Mouse (Mus musculus): ENCODE measurements at regions not wholly inside any gene's neighbourhood (a gene's known extent, or its start where the extent isn't known, plus 50 kb on each side); places are given as distances from the start of the nearest gene placed in this dataset.

GRCm38 (mm10) chr7:77988177-77988576, 749.6 kb downstream of the Ntrk3 start:
- peak; percentile 72 to 81 for DNase-seq (ENCODE audit: low spot score in 2 of 2)

GRCm38 (mm10) chr7:77966658-77967057, 771.2 kb downstream of the Ntrk3 start:
- no peak for DNase-seq (ENCODE audit: low spot score in 2 of 2)

DNA sequence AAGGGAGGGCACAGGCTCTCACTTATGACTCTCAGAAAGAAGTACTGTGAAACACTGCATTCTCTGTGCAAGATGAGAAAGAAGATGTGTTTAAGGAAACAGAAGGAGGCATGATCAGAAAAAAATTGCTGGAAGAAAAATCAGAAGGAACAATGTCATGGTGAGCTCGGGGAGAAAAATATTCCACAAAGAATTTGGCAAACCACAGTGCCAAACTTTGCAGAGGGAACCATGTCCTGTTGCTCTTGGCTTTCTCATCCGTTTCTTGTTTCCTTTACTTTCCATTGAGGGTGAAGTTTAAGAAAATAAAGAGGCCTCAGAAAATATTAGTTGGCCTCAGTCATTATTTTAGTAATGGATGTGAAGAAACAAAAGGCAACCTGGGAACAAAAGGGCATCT, 804.4 kb downstream of the Ntrk3 start:
- DNase-seq (ENCODE audit: low spot score in 2 of 2): no peak

DNA sequence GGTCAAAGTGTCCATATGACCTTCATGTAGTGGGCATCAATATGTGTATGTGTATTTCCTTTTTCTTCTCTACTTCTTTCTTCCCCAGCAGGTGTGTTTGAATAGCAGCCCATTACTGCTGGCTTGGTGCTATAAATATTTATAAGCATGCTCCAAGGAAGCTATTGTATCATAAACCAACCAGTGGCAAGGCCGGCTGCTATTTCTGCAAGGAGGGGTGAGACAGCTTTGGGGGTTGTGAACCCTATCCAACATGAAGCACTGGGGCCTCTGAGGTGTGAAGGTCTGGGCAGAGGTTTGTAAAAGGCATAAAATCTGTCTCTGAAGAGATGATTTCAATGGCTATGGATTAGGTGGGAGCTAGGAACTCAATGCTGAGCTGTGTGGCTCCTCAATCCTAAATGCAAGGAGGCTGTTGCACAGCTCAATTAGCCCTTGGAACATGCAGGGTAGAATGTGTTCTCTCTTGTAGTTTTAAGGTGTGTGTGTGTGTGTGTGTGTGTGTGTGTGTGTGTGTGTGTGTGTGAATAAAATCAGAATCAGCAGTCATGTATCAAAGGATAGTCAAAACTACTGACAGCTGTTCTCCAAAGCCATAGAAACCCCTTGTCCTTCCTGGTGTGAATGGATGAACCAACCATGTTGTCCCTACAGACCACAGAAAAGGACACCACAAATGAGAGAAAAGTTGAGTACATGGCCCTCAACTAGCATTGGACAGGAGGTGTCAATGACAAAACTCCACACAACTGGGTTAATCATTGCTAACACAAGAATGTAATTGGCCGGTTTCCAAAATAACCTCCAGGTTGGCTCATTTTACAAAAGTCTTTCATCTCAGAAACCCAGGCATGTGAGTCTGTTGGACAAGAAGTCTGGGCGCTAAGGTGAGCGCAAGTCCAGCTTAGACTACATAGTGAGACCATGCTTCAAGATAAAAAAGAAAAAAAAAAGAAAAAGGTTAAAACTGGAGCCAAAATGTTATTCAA, 809.0 kb downstream of the Ntrk3 start:
- DNase-seq (ENCODE audit: low spot score in 2 of 2): no peak

DNA sequence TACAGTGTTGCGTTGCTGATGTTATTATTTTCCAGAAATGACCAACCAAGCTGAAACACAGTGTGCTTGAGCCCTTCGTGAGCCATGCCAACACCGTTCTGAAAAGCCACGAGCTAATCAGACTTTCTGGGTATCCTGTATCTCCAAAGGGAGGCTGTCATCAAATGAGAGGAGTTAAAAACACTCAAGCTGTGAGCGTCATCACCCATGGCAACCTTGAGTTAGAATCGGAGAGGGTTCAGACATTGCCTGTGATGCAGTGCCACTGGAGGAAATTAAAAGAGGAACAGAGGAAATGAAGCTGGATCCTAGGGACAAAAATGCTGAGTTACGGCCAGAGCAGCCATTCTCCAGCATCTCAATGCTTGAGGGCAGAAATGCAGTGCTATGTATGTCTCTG, 838.6 kb downstream of the Ntrk3 start:
- DNase-seq (ENCODE audit: low spot score in 2 of 2): no peak

DNA sequence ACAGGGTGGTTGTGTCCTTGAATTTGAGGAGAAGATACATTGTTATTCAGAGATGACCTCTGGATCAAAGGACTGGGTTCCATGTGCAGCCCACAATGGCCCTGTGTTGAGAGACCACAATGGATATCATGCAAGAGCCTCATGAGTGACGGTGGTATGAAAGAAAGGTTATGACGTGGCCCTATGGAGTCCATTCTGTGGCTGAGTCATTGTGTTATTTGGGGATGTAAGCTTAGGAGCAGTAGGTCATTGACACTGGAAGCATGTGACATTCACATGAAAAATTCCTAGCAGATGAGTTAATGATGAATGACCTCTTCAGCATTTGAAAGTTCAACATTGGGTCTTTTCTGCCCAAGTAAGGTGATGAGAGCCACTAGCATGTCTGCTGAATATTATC, 849.3 kb downstream of the Ntrk3 start:
- no peak for DNase-seq (ENCODE audit: low spot score in 2 of 2)

GRCm38 (mm10) chr7:77882605-77883354, 855.0 kb downstream of the Ntrk3 start:
- no peak for DNase-seq (ENCODE audit: low spot score in 2 of 2)

DNA sequence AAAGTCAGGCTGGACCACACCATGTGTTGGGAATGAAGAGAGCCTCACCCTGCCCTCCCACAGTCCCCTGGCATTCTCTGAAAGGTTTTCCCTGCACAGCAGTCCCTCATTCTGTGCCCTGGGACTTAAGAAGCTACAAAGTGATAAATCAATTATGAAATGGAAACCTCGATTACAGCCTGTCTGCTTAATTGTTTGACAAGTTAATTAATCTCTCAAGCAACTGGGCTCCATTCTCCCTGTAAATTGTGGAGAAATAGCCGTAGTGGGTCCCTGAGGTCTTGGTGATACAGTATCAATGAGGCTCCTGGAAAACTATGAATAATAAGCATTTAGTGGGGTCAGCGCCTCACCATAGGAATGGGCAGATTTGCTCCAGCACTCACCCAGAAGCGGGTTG, 870.3 kb downstream of the Ntrk3 start:
- DNase-seq (ENCODE audit: low spot score in 2 of 2): no peak

- DNase-seq (ENCODE audit: low spot score in 2 of 2): no peak
Observed at GRCm38 (mm10) chr7:77861841-77862240, 876.0 kb downstream of the Ntrk3 start.

GRCm38 (mm10) chr7:77858436-77858835, 879.4 kb downstream of the Ntrk3 start:
- DNase-seq (ENCODE audit: low spot score in 2 of 2): no peak

DNA sequence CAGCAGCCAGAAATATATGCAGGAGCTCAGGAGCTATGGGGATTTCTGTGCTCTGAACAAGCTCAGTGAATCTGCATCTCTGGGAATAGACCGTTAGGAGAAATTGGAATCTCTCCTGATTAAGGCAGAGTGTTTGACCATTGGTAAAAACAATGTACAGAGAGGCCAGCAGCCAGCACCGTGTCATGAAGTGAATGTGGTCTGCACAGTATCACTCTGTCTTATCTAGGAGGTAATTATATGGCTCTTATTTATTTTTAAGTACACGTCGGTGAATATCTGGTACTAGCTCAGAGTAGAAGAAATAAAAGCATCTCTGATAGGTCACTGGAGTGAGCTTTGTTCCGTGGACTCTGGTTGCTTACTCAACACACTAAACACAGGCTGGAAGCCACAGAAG, 879.8 kb downstream of the Ntrk3 start:
- DNase-seq (ENCODE audit: low spot score in 2 of 2): no peak

GRCm38 (mm10) chr7:77855653-77856239, 882.1 kb downstream of the Ntrk3 start:
- no peak for DNase-seq (ENCODE audit: low spot score in 2 of 2)

DNA sequence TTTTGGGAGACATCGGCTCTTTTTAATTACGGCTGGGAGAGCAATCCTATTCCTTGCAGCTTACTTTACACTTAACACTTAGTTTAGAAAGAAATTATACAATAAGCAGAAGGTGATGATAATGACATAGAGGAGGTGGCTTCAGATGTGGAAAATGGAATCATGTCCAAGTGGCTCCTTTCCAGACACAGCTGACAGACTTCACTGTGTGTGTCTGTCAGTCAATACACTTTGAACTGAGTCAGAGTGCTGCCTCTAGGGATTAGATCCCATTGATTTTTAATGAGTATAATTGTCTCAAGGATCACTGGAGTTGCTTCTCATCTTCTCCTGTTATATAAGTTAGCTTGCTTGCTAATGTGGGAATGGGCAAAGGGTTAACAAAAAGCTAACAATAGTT, 882.7 kb downstream of the Ntrk3 start:
- DNase-seq (ENCODE audit: low spot score in 2 of 2): no peak

- no peak for DNase-seq (ENCODE audit: low spot score in 2 of 2)
Observed at GRCm38 (mm10) chr7:77824261-77824959, 913.4 kb downstream of the Ntrk3 start.

DNA sequence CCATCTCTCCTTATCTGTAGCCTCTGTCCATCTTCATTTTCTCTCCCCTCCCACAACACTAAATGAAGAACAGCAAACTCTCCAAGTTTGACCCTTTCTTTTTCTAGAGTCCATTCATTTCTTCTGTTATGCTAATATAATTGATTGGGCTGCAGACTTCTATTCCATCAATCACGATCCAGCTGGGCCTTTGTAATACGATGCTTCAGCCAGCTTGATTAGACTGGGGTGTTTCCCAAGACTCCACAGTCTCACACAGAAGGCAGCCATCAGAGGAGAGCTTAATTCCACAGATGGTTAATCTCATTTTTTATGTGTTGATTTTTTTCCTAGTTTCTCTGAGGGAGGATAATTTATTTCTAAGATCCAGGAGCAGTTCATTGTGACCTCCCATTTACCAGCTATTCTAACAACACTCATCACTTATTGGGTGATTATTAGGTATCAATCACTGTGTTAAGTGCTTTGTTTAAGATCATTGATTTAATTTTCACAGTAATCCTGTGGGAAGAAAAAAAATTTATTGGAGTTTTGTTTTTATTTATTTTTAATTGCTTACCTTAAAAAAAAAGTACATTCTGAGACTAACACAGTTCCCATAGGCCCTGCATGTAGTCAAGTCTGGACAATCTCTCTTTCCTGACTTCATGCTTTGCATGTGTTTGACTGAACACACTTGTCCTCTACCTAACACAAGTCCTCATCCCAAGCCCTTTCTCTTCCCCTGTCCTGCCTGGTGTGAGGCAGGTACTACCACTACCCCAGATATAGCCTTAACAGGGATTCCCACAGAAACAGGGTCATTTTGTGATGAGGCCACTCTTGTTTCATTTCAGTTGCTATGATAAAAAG, 925.5 kb downstream of the Ntrk3 start:
- DNase-seq (ENCODE audit: low spot score in 2 of 2): no peak

GRCm38 (mm10) chr7:77786801-77787200, 951.0 kb downstream of the Ntrk3 start:
- no peak for DNase-seq (ENCODE audit: low spot score in 2 of 2)

DNA sequence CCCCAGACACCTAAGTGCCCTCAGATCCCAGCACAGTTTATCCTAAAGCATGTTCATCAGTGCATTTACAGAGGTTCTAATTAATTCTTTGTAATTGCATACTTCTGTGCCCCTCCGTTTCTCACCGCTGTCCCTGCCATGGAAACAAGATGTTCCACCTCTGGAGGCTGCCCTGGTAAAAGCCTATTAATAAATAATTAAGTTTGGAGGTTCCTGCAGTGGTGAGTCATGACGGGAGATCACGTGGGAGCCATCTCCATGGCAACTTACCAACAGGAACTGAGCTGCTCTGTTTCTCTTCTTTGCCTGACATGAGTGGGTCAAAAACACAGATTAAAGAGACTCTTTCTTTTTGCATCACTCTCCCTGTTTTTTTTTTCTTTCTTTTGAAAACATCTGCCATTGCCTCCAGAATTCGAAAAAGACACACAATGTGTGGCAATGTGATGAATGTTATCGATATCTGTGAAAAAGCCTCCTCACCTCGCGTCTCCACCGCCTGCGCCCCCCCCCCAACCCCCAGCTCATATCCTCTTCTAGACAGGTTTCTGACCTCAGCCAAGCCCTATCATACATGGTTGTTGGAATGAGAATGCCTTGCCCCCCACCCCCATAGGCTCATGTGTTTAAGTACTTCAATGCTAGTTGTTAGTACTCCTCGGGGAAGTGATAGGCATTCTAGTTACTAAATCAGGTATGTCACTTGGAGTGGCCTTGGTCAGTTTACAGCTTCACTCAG, 965.9 kb downstream of the Ntrk3 start:
- DNase-seq (ENCODE audit: low spot score in 2 of 2): peak; percentile 57 to 64

DNA sequence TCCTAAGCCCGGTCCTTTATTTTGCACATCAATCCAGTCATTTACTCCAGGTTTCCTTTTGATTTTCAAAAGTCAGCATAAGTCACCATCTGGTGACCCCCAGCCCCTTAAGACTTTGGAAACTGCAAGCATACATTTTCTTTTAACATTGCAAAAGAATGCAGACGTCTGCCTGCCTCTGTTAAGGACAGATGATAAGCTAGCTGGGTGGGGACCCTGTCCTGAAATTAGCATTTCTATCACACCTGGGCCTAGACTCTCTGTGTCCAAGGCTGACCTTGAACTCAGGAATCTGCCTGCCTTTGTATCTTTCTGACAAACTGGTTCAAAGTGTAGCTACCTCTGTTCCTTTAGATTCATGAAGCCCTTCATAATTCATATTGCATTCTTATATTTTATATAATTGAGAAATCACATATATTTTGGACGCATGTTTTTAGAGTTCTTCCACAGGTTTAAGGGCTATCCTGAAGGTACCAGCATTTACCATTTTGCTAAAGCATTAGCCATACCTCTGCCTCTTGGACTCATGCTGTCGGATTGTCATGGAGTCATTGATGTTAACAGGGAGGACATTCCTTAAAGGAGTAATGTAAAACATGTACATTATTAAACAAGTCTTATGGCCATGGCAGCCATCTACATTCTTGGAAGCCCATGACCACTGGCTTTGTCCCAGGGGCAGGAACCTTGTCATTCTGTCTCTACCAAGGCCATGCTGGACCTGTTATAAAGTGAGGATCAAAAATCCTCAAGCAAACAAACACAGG, 998.6 kb downstream of the Ntrk3 start:
- no peak for DNase-seq (ENCODE audit: low spot score in 2 of 2)
